Mouse (Mus musculus) cerebellum, adult 2 months (tissue): ENCODE measurements around the gene Olfr979.

Experiments used
- CTCF ChIP-seq: fragments of 200-500 bp; IDR thresholded peaks from 2 replicates; pipeline ENCODE4 v1.5.1; 2011; ENCODE audit warnings: low read depth, mild to moderate bottlenecking, control low read depth, low read length, moderate library complexity, borderline replicate concordance; ENCODE audit not compliant: insufficient read depth
- POLR2A ChIP-seq: fragments of 200-500 bp; IDR thresholded peaks from 2 replicates; pipeline ENCODE4 v1.6.1; 2011; ENCODE audit warnings: low read length, control low read depth, borderline replicate concordance; ENCODE audit not compliant: insufficient read depth

- no peak for TF ChIP-seq CTCF
- TF ChIP-seq POLR2A, result no peak
Measured at GRCm38 (mm10) chr9:40050138-40050537, 46.9 kb upstream of the Olfr979 start.
